Mouse (Mus musculus) limb, embryonic 10.5 days (tissue): ENCODE data around the gene Neurl2. TPM values are rescaled to one million over a fixed set of nuclear protein-coding genes. Genes with fewer than 3 reads are reported as not detected.
"Not testable (repeated sequence)": the region's sequence is repeated elsewhere in the genome, so short reads cannot be mapped to it uniquely, and the experiment has no call there.

Experiments used
- DNase-seq: peaks from one replicate; pipeline ENCODE4 v3.0.0-alpha.2; 2017; ENCODE audit warnings: low spot score
- H3K27ac ChIP-seq: fragments of 300-500 bp; sonication (generic); 2 replicates; pipeline ENCODE4 v1.5.1; 2016; ENCODE audit warnings: mild to moderate bottlenecking
- H3K27me3 ChIP-seq: fragments of 300-500 bp; sonication (generic); 2 replicates; pipeline ENCODE4 v1.6.1; 2016; ENCODE audit warnings: low read depth, mild to moderate bottlenecking; ENCODE audit not compliant: poor library complexity, severe bottlenecking
- H3K36me3 ChIP-seq: fragments of 300-500 bp; sonication (generic); 2 replicates; pipeline ENCODE4 v1.6.1; 2016; ENCODE audit warnings: mild to moderate bottlenecking, moderate library complexity
- H3K4me1 ChIP-seq: fragments of 300-500 bp; sonication (generic); 2 replicates; pipeline ENCODE4 v1.6.1; 2016
- H3K4me3 ChIP-seq: fragments of 300-500 bp; sonication (generic); 2 replicates; pipeline ENCODE4 v1.5.1; 2016; ENCODE audit warnings: mild to moderate bottlenecking, moderate library complexity
- H3K9me3 ChIP-seq: fragments of 300-500 bp; sonication (generic); replicated peaks from 2 replicates; pipeline ENCODE4 v1.6.1; 2016; ENCODE audit warnings: mild to moderate bottlenecking
- WGBS: fragments of 180-500 bp; shearing (Covaris S2); methylation state at CpG from one replicate; pipeline ENCODE4 v1.1.7; 2016; 5-methylcytosine and 5-hydroxymethylcytosine counted together
- polyA plus RNA-seq: library from polyadenylated mRNA; unstranded; fragments of >200 nt; fragmentation: Nextera tagmentation; extraction: Ambion mirVana; gene quantifications from 2 replicates; pipeline ENCODE4 v1.2.1, GENCODE M21; 2016

Neurl2 gene
- polyA plus RNA-seq, 1 experiment from 2014 or later = 6.9 TPM

GRCm38 (mm10) chr2:164866741-164867551 lies 33.7 kb upstream of the Neurl2 start:
- H3K27ac ChIP-seq = no peak overlapping the region
- peaks cover 8% of the 10 kb centered on the region for H3K4me1 ChIP-seq
- H3K9me3 ChIP-seq = no peaks in the 10 kb centered on the region
- no peak overlapping the region for H3K4me3 ChIP-seq
- H3K27me3 ChIP-seq = no peaks in the 10 kb centered on the region
- no peak for DNase-seq
- WGBS = 70% methylated on average over 16 of the region's 16 CpGs
- no peaks in the 10 kb centered on the region for H3K36me3 ChIP-seq

- Histone ChIP-seq H3K27me3 (peaks cover 9% of the 10 kb centered on the region; the same call in 1 of the 2 replicates), H3K4me3 (no peak overlapping the region), H3K4me1 (peaks cover 16% of the 10 kb centered on the region), H3K27ac (no peak overlapping the region), H3K9me3 (no peaks in the 10 kb centered on the region), H3K36me3 (no peaks in the 10 kb centered on the region)
- DNase-seq = no peak
- 87% methylated on average over 4 of the region's 4 CpGs for WGBS
These were observed 31.3 kb upstream of the Neurl2 start for GRCm38 (mm10) chr2:164864593-164864992.

- H3K4me3 ChIP-seq, H3K36me3 ChIP-seq, H3K9me3 ChIP-seq, H3K27ac ChIP-seq, DNase-seq: not testable (repeated sequence)
- 90% methylated on average over 8 of the region's 9 CpGs for WGBS
- H3K27me3 ChIP-seq = peaks cover 21% of the 10 kb centered on the region
- H3K4me1 ChIP-seq = peaks cover 22% of the 10 kb centered on the region
These were observed 30.2 kb upstream of the Neurl2 start for GRCm38 (mm10) chr2:164863411-164863810.

GRCm38 (mm10) chr2:164862179-164862861 lies 29.1 kb upstream of the Neurl2 start:
- Histone ChIP-seq H3K27ac (no peak overlapping the region), H3K4me1 (peaks cover 32% of the 10 kb centered on the region), H3K4me3 (no peak overlapping the region), H3K9me3 (no peaks in the 10 kb centered on the region), H3K36me3 (no peaks in the 10 kb centered on the region), H3K27me3 (peaks cover 32% of the 10 kb centered on the region)
- 60% methylated on average over 9 of the region's 9 CpGs for WGBS
- DNase-seq = no peak

- peaks cover 44% of the 10 kb centered on the region for H3K4me1 ChIP-seq
- DNase-seq = no peak
- 84% methylated on average over 4 of the region's 4 CpGs for WGBS
- no peak overlapping the region for H3K27ac ChIP-seq
- H3K9me3 ChIP-seq = no peaks in the 10 kb centered on the region
- peaks cover 44% of the 10 kb centered on the region for H3K27me3 ChIP-seq
- H3K4me3 ChIP-seq = no peak overlapping the region
- no peaks in the 10 kb centered on the region for H3K36me3 ChIP-seq
These were observed 27.8 kb upstream of the Neurl2 start for GRCm38 (mm10) chr2:164861094-164861493.

- WGBS = 51% methylated on average over 9 of the region's 9 CpGs
- Histone ChIP-seq H3K9me3 (no peaks in the 10 kb centered on the region), H3K4me3 (no peak overlapping the region), H3K27ac (no peak overlapping the region), H3K27me3 (peaks cover 57% of the 10 kb centered on the region), H3K36me3 (no peaks in the 10 kb centered on the region), H3K4me1 (peaks cover 47% of the 10 kb centered on the region)
- DNase-seq = no peak
These were observed 26.6 kb upstream of the Neurl2 start for GRCm38 (mm10) chr2:164859640-164860432.

GRCm38 (mm10) chr2:164859155-164859554 lies 25.9 kb upstream of the Neurl2 start:
- WGBS = 41% methylated on average over 2 of the region's 2 CpGs
- DNase-seq = no peak
- no peak overlapping the region for H3K27ac ChIP-seq
- peaks cover 48% of the 10 kb centered on the region for H3K4me1 ChIP-seq
- H3K4me3 ChIP-seq = no peak overlapping the region
- H3K27me3 ChIP-seq = peaks cover 64% of the 10 kb centered on the region
- H3K36me3 ChIP-seq = no peaks in the 10 kb centered on the region
- H3K9me3 ChIP-seq = no peaks in the 10 kb centered on the region

- DNase-seq = peak; percentile 51
- Histone ChIP-seq H3K9me3 (no peaks in the 10 kb centered on the region), H3K27me3 (peaks cover 71% of the 10 kb centered on the region), H3K27ac (peak overlapping the region; percentile 65), H3K4me3 (peak overlapping the region; percentile 67), H3K36me3 (no peaks in the 10 kb centered on the region), H3K4me1 (peaks cover 48% of the 10 kb centered on the region)
- 4% methylated on average over 19 of the region's 19 CpGs for WGBS
These were observed 24.7 kb upstream of the Neurl2 start for GRCm38 (mm10) chr2:164857842-164858553.

- H3K27me3 ChIP-seq = peaks cover 71% of the 10 kb centered on the region
- peak within 1 kb of the TSS; percentile 65 for H3K27ac ChIP-seq
- peak within 1 kb of the TSS; percentile 67 for H3K4me3 ChIP-seq
- under 1% methylated on average over 47 of the region's 47 CpGs for WGBS
- no peaks in the 10 kb centered on the region for H3K9me3 ChIP-seq
- DNase-seq = peak; percentile 74
- peaks cover 43% of the 10 kb centered on the region for H3K4me1 ChIP-seq
- no peaks in the 10 kb centered on the region for H3K36me3 ChIP-seq
These were observed 24.0 kb upstream of the Neurl2 start, which contains the start of gene Pltp for GRCm38 (mm10) chr2:164857101-164857821. TSS of gene Pltp (minus strand) at chr2:164857711.

- WGBS = 1% methylated on average over 42 of the region's 42 CpGs
- Histone ChIP-seq H3K36me3 (no peaks in the 10 kb centered on the region), H3K27ac (peak overlapping the region; percentile 46; the same call in 1 of the 2 replicates), H3K4me1 (peaks cover 38% of the 10 kb centered on the region), H3K27me3 (peaks cover 71% of the 10 kb centered on the region), H3K4me3 (peak overlapping the region; percentile 67), H3K9me3 (no peaks in the 10 kb centered on the region)
- peak; percentile 59 for DNase-seq
These were observed 23.2 kb upstream of the Neurl2 start for GRCm38 (mm10) chr2:164856309-164857100.

- peaks cover 38% of the 10 kb centered on the region for H3K4me1 ChIP-seq
- peaks cover 68% of the 10 kb centered on the region for H3K27me3 ChIP-seq
- H3K27ac ChIP-seq, H3K9me3 ChIP-seq, H3K36me3 ChIP-seq, H3K4me3 ChIP-seq, DNase-seq: not testable (repeated sequence)
- WGBS = 86% methylated on average over 5 of the region's 5 CpGs
These were observed 22.3 kb upstream of the Neurl2 start for GRCm38 (mm10) chr2:164855572-164855971.
